Mouse (Mus musculus) forebrain, embryonic 13.5 days (tissue): ENCODE results near the gene Wwp2. TPM values are rescaled to one million over a fixed set of nuclear protein-coding genes. Genes with fewer than 3 reads are reported as not detected.
A peak's percentile ranks its signal among the peaks of the same experiment; 100 is the strongest.

Experiments
- ATAC-seq: fragments of 200-750 bp; cut with Nextera tagmentation; 2 replicates; pipeline ENCODE4 v1.8.0; 2017
- H3K27ac ChIP-seq: fragments of 300-500 bp; sonication (generic); 2 replicates; pipeline ENCODE4 v1.5.1; 2015; ENCODE audit warnings: inconsistent platforms, mild to moderate bottlenecking, moderate library complexity
- H3K27me3 ChIP-seq: fragments of 300-500 bp; sonication (generic); 2 replicates; pipeline ENCODE4 v1.6.1; 2015; ENCODE audit warnings: mild to moderate bottlenecking, inconsistent platforms
- H3K36me3 ChIP-seq: fragments of 300-500 bp; sonication (generic); 2 replicates; pipeline ENCODE4 v1.6.1; 2015; ENCODE audit warnings: mild to moderate bottlenecking, inconsistent platforms; ENCODE audit not compliant: poor library complexity, severe bottlenecking
- H3K4me1 ChIP-seq: fragments of 300-500 bp; sonication (generic); 2 replicates; pipeline ENCODE4 v1.6.1; 2015; ENCODE audit warnings: inconsistent platforms
- H3K4me2 ChIP-seq: fragments of 300-500 bp; sonication (generic); 2 replicates; pipeline ENCODE4 v1.6.1; 2015; ENCODE audit warnings: inconsistent platforms, mild to moderate bottlenecking, moderate library complexity
- H3K4me3 ChIP-seq: fragments of 300-500 bp; sonication (generic); 2 replicates; pipeline ENCODE4 v1.5.1; 2015; ENCODE audit warnings: mild to moderate bottlenecking, inconsistent platforms
- H3K9ac ChIP-seq: fragments of 300-500 bp; sonication (generic); 2 replicates; pipeline ENCODE4 v1.6.1; 2015; ENCODE audit warnings: mild to moderate bottlenecking, inconsistent platforms
- H3K9me3 ChIP-seq: fragments of 300-500 bp; sonication (generic); replicated peaks from 2 replicates; pipeline ENCODE4 v1.6.1; 2016; ENCODE audit warnings: inconsistent platforms
- WGBS: fragments of 180-500 bp; shearing (Covaris S2); methylation state at CpG from one replicate; pipeline ENCODE4 v1.1.7; 2015; 5-methylcytosine and 5-hydroxymethylcytosine counted together
- polyA plus RNA-seq: library from polyadenylated mRNA; unstranded; fragments of >200 nt; fragmentation: Nextera tagmentation; extraction: Ambion mirVana; gene quantifications from 2 replicates; pipeline ENCODE4 v1.2.1, GENCODE M21; 2015

Wwp2 gene
- 40.8 and 46.5 TPM in 2 replicates for polyA plus RNA-seq

DNA sequence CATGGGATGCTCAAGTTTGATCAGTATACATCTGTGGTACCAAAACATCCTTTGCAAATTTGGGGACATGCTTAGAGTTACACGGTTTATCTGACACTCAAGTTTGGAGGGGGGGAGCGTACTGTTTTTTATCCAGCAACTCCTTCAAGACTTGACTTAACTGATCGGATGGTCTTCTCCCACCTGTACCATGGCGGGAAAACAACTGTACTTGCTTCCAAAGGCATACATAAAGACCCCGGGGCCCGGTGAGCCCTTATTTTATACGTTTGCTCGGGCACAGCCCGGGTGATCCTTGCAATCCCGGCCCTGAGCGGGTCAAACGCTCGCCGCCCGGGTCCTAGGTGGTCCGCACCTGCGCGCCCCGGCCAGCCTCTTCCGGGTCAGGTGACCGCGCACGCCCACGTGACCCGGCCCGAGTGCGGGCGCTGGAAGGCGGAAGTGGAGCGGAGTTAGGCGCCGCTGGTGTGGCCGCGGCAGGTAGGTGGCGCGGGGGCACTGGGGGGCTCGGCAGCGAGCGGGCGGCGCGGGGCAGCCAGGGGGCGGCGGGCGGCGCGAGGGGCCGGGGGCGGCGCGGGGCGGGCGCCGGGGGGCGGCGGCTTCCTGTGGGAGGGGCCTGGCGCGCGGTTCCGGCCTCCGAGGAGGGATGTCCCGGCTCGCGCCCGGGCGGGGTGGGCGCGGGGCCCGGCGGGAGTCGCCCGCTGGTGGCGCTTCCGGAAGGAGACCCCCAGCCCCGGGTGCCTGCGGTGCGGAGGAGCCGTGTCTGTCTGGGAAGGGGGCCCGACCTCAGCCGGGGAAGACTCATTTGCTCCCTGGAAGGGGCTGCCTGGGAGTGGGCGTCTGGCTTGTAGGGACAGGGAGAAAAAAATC lies at the start of gene Wwp2:
Wwp2 (plus strand) TSS at position 404 of the 870 bp plus-strand sequence.
- peak within 1 kb of the TSS; percentile 80 for H3K27ac ChIP-seq
- peak within 1 kb of the TSS; percentile 80 for H3K4me3 ChIP-seq
- no peaks in the 10 kb centered on the region for H3K36me3 ChIP-seq
- H3K9me3 ChIP-seq, result no peaks in the 10 kb centered on the region
- no peaks in the 10 kb centered on the region for H3K27me3 ChIP-seq
- peak within 1 kb of the TSS; percentile 90 for H3K9ac ChIP-seq
- H3K4me2 ChIP-seq, result peak within 1 kb of the TSS; percentile 73
- H3K4me1 ChIP-seq, result peaks cover 16% of the 10 kb centered on the region
- peak; percentile 91 for ATAC-seq
- WGBS, result 2% methylated on average over 66 of the region's 81 CpGs

DNA sequence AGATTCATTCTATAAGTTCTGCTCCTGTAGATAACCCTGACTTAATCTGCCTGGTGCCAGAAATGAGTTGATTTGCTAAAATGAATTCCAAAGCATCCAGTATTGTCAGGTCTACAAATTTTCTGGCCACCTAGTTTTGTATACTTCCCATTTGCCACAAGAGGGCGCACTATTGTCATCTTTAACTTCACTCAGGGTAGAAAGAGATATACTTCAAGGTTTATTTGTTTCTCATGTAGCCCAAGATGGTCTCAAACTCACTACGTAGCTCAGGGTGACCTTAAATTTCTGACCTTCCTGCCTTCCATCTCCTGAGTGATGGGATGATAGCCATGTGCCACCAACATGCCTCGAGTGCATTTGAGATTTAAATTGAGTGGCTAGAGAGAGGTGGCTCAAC lies 49.5 kb upstream of the Wwp2 start:
- no peak overlapping the region for H3K4me2 ChIP-seq
- 35% methylated on average over 3 of the region's 3 CpGs for WGBS
- H3K27ac ChIP-seq, result no peak overlapping the region
- H3K27me3 ChIP-seq, result no peaks in the 10 kb centered on the region
- peaks cover 9% of the 10 kb centered on the region for H3K4me1 ChIP-seq
- H3K4me3 ChIP-seq, result no peak overlapping the region
- no peaks in the 10 kb centered on the region for H3K9me3 ChIP-seq
- H3K9ac ChIP-seq, result no peak overlapping the region
- no peak for ATAC-seq
- no peaks in the 10 kb centered on the region for H3K36me3 ChIP-seq

DNA sequence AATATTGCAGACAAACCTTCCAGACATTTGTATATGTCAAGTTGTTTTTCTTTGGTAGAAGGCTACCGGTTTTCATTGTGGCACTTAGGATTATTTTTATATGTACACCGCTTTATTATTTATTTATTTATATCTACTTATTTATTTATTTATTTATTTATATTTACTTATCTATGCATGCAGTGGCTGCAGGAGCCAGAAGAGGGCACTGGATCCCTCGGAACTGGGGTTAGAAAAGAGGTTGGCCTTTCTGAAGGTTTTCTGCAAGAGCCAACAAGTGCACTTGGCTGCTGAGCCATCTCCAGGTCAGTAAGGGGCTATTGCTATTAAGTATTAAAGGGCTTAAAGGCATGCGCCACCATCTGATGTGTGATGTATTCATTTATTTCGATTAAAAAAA lies 48.3 kb upstream of the Wwp2 start:
- no peak for ATAC-seq
- WGBS, result 66% methylated on average over 5 of the region's 5 CpGs
- no peak overlapping the region for H3K4me3 ChIP-seq
- no peaks in the 10 kb centered on the region for H3K27me3 ChIP-seq
- peaks cover 9% of the 10 kb centered on the region for H3K4me1 ChIP-seq
- no peak overlapping the region for H3K9ac ChIP-seq
- no peaks in the 10 kb centered on the region for H3K9me3 ChIP-seq
- H3K36me3 ChIP-seq, result no peaks in the 10 kb centered on the region
- H3K27ac ChIP-seq, result no peak overlapping the region
- no peak overlapping the region for H3K4me2 ChIP-seq

DNA sequence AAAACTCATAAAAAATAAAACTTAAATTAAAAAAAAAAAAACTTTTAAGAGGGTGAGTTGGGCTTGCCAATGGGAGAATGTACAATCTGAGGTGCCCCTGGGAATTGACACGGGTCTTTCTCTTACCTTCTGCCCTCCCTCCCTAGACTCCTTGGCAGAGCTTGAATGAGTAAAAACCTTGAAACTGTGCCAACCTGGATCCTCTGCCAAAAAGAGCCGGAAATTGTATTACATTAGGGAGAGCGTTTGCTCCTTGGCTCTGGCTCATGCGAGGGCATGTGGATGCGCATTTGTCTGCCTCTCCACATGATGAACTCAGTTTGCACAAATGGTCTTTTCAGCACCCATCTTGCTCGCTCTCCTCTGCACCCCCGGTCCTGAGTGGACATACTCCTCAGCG lies 46.6 kb upstream of the Wwp2 start:
- H3K9ac ChIP-seq, result no peak overlapping the region
- WGBS, result 49% methylated on average over 8 of the region's 8 CpGs

DNA sequence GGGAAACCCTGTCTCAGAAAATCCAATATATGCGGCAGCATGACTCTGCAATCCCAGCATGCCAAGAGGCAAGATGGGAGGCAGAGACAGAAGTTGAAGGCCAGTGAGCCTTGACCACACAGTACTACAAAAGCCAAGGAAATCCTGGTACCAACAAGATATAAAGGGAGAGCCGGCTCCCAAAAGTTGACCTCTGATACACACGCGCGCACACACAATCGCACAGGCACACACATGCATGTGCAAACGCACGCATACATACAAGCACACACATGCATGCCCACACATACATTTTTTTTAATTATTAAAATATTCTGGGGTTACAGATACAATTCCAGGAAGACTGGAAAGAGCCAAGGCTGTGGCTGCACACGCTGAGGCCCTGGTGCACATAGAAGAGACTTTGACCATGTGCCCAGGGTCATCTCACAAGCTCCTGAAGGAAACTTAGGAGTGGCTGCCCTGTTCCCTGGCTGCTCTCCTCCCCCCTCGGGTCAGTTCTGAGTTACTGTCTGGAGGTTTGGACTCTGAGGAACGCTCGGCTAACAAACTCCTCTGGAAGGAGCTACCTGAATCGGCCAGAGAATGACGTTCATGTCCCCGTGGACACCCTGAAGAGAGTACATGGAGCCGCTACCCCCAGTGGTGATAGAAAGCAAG lies 45.6 kb upstream of the Wwp2 start:
- Histone ChIP-seq H3K9me3 (no peaks in the 10 kb centered on the region), H3K9ac (no peak overlapping the region), H3K4me2 (no peak overlapping the region), H3K4me3 (no peak overlapping the region), H3K27me3 (no peaks in the 10 kb centered on the region), H3K36me3 (no peaks in the 10 kb centered on the region), H3K4me1 (peaks cover 9% of the 10 kb centered on the region), H3K27ac (no peak overlapping the region)
- 91% methylated on average over 16 of the region's 16 CpGs for WGBS
- no peak for ATAC-seq

More for the DNA sequence above, 46.6 kb upstream of the Wwp2 start:
- no peak overlapping the region for H3K4me2 ChIP-seq
- peaks cover 9% of the 10 kb centered on the region for H3K4me1 ChIP-seq
- no peaks in the 10 kb centered on the region for H3K36me3 ChIP-seq
- no peaks in the 10 kb centered on the region for H3K27me3 ChIP-seq
- no peaks in the 10 kb centered on the region for H3K9me3 ChIP-seq
- H3K4me3 ChIP-seq, result no peak overlapping the region
- no peak overlapping the region for H3K27ac ChIP-seq
- ATAC-seq, result peak; percentile 72

DNA sequence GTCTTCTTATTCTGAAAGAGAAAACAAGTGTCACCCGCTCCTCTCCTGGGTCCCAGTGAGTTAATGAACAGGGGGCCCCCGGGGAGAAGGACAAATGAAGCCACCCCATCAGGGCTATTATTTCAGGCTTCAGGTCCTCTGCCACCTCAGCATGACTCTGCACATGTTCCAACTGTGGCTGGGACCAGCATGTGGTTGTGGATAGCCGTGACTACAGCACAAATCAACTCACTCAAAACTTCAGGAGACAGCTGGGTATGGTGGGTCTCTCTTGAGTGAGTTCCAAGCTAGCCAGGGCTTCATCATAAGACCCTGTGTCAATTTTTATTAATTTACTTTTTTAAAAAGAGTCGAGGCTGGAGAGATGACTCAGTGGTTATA lies 45.0 kb upstream of the Wwp2 start:
- Histone ChIP-seq H3K9ac (no peak overlapping the region), H3K36me3 (no peaks in the 10 kb centered on the region), H3K4me2 (no peak overlapping the region), H3K4me3 (no peak overlapping the region), H3K9me3 (no peaks in the 10 kb centered on the region), H3K27ac (no peak overlapping the region), H3K4me1 (peaks cover 6% of the 10 kb centered on the region), H3K27me3 (no peaks in the 10 kb centered on the region)
- ATAC-seq, result no peak
- WGBS, result 65% methylated on average over 4 of the region's 4 CpGs

DNA sequence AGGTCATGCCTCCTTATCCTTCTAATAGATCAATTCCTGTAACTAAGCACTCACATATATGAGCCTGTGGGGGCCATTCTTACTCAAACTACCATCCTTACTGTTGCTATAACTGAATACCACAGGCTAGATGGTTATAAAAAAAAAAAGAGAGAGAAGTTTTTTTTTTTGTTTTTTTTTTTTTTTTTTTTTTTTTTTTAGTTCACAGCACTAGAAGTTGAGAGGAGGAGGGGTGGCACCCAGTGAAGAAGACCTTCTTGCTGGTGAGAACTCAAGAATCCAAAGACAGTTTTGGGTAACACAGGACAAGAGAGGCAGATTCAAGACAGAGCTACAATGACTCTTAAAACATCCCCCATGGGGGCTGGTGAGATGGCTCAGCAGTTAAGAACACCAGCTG lies 40.8 kb upstream of the Wwp2 start:
- peaks cover 5% of the 10 kb centered on the region for H3K4me1 ChIP-seq
- H3K27me3 ChIP-seq, result no peaks in the 10 kb centered on the region
- no peak for ATAC-seq
- H3K4me2 ChIP-seq, result no peak overlapping the region
- H3K9ac ChIP-seq, result no peak overlapping the region
- no peak overlapping the region for H3K4me3 ChIP-seq
- H3K9me3 ChIP-seq, result no peaks in the 10 kb centered on the region
- no peak overlapping the region for H3K27ac ChIP-seq
- H3K36me3 ChIP-seq, result no peaks in the 10 kb centered on the region

DNA sequence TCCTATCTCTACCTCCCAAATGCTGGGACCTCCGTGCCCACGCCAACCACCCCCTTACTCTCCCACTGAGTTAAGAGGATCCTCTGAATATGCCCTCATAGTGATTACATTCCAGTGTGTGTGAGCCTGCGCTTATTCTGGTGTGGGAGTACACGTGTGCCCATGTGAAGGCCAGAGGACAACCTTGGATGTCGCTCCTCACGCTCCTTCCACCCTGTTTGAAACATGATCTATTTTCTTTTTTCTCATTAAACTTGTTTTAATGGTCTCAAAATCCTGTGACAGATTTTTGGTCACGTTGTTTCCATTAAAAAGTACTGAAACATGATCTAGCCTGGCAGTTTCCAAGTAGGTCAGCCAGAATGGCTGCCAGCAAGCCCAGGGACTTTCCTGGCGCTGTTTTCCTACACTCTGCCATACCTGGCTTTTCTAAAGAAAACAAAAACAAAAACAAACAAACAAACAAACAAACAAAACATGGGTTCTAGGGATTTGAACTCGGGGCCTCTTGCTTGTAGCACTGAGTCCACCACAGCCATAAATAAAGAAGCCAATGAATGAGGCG lies 40.0 kb upstream of the Wwp2 start:
- ATAC-seq, result no peak
- 92% methylated on average over 10 of the region's 10 CpGs for WGBS
- peaks cover 5% of the 10 kb centered on the region for H3K4me1 ChIP-seq
- no peaks in the 10 kb centered on the region for H3K9me3 ChIP-seq
- H3K4me2 ChIP-seq, result no peak overlapping the region
- H3K27ac ChIP-seq, result no peak overlapping the region
- H3K36me3 ChIP-seq, result no peaks in the 10 kb centered on the region
- H3K27me3 ChIP-seq, result no peaks in the 10 kb centered on the region
- H3K4me3 ChIP-seq, result no peak overlapping the region
- no peak overlapping the region for H3K9ac ChIP-seq

DNA sequence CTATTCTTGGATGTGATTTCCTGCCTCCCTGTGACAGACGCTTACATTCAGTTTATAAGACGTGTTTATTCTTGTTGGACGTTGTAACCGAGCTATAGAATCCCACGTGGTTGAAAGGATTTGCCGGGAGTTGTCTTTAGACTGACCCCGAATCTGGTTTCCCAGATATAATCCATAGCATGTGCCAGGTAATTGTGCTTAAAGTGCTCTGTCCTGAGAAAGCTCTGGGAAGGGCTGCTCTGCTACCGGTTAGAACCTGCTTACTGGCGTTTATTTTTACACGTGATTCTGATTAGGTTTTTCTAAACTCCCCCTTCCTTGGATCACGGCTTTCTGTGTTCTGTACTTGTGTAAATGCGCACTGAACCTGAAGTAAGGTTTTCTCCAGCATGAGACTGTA lies 38.5 kb upstream of the Wwp2 start:
- Histone ChIP-seq H3K27ac (no peak overlapping the region), H3K27me3 (no peaks in the 10 kb centered on the region), H3K4me1 (peaks cover 9% of the 10 kb centered on the region), H3K9ac (no peak overlapping the region), H3K9me3 (no peaks in the 10 kb centered on the region), H3K4me3 (no peak overlapping the region), H3K4me2 (no peak overlapping the region), H3K36me3 (no peaks in the 10 kb centered on the region)
- no peak for ATAC-seq
- 68% methylated on average over 12 of the region's 12 CpGs for WGBS

DNA sequence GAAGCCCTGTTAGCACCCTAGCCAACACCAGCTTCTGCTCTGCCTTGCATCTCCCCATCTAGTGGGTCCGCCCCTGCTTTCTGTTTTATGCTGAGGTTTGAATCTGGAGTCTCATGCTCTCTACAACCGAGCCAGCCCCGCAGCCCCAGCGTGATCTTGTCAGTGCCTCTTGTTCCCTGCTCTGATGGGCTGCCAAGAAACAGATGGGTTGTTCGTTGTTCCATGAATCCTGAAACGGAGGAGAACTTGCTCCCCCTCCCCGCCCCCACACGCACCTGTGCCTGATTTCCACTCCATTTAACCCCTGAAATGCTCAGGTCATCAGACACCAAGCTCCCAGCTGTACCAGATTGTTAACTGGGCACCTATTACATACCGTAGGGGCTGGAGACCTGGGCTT lies 36.7 kb upstream of the Wwp2 start:
- no peak overlapping the region for H3K4me3 ChIP-seq
- H3K4me2 ChIP-seq, result no peak overlapping the region
- H3K9me3 ChIP-seq, result no peaks in the 10 kb centered on the region
- peaks cover 19% of the 10 kb centered on the region for H3K4me1 ChIP-seq
- WGBS, result 32% methylated on average over 9 of the region's 9 CpGs
- no peak overlapping the region for H3K9ac ChIP-seq
- no peak for ATAC-seq
- no peak overlapping the region for H3K27ac ChIP-seq
- no peaks in the 10 kb centered on the region for H3K36me3 ChIP-seq
- no peaks in the 10 kb centered on the region for H3K27me3 ChIP-seq

DNA sequence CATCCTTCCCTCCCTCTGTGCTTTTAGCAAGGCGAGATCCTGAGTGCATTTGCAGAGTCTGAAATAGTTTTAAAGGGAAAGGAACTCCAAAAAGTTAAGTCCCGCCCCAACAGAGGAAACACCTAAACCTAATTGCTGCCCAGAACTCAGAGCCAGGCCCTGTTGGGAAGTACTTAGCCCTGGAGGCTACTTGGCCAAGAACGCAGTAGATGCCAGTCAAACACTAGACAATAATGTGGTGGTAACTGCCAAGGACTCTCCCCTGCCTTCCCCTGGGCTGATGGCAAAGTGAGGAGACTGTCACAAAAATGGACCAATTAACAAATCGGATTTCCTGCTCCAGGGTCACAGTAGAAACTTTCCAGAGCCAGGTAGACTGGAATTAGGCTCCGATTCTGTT lies 34.3 kb upstream of the Wwp2 start:
- H3K4me2 ChIP-seq, result no peak overlapping the region
- WGBS, result 74% methylated on average over 5 of the region's 5 CpGs
- H3K27ac ChIP-seq, result no peak overlapping the region
- ATAC-seq, result no peak
- H3K27me3 ChIP-seq, result no peaks in the 10 kb centered on the region
- no peak overlapping the region for H3K9ac ChIP-seq
- no peaks in the 10 kb centered on the region for H3K36me3 ChIP-seq
- peaks cover 19% of the 10 kb centered on the region for H3K4me1 ChIP-seq
- no peaks in the 10 kb centered on the region for H3K9me3 ChIP-seq
- H3K4me3 ChIP-seq, result no peak overlapping the region

DNA sequence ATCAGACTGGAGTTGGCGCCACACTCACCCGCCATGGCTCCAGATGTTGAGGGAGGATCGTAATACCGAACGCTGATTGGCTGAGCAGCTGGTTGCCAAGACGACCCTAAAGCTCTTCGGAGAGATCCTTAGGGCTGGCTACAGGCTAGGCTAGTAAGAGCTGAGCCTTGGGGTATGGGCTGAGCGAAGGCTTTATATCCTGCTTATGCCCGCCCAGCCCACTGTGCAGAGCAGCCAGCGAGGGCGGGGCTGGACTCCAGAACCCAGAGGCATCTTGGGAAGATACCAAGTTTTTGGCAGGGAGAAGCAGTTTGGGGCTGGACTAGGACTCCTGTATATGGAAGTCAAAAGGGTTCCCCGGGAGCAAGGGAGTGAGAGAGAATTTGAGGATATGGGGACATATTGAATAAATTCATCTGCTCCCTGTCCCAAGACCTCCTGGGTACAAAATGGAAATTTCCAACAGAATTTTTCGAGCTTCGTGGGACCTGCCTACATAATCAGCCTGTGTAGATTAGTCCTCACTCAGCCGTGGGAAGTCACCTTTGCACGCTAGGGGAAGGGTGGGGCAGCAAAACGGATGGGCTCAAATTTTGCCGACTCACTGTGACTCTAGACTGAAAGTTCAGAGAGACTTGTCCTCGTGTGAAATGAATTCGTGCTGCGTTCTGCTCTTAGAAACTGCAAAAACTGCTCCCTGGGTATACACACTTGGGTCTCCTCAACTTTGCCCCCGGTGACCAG lies 33.0 kb upstream of the Wwp2 start, which contains the start of gene Nqo1:
Nqo1 (minus strand) TSS at position 169 of the 744 bp plus-strand sequence.
- Histone ChIP-seq H3K27me3 (no peaks in the 10 kb centered on the region), H3K9ac (peak within 1 kb of the TSS; percentile 51), H3K4me3 (peak within 1 kb of the TSS; percentile 30), H3K9me3 (no peaks in the 10 kb centered on the region), H3K4me2 (peak within 1 kb of the TSS; percentile 63), H3K27ac (no peak within 1 kb of the TSS), H3K4me1 (peaks cover 19% of the 10 kb centered on the region), H3K36me3 (peaks cover 4% of the 10 kb centered on the region)
- 15% methylated on average over 22 of the region's 22 CpGs for WGBS
- peak; percentile 96 for ATAC-seq
